In genomic region chr12:86181879-86182278, GRCm38 (mm10) we compare ENCODE assay signal across 13 mouse cellular contexts. TPM values are rescaled to one million over a fixed set of nuclear protein-coding genes. Genes with fewer than 3 reads are reported as not detected.
A peak's percentile ranks its signal among the peaks of the same experiment; 100 is the strongest.
DNase-seq lines count a peak whose midpoint lies in the region; ATAC-seq and TF ChIP-seq lines count a peak whose summit lies in the region.
"Had no signal": no experiment of that assay in that cellular context is flagged by ENCODE, and none has a peak within 500 bp of the region (broad histone marks: within the 10 kb centered on the region; RNA-seq: fewer than 3 reads in every experiment).

No protein-coding gene starts in this region.

- no peak overlapping the region for H3K9ac ChIP-seq in lung, postnatal 0 days (replicated peaks; ENCODE audit: low read depth)
- no peak overlapping the region for H3K9ac ChIP-seq in forebrain, embryonic 13.5 days
- H3K9ac ChIP-seq in hindbrain, postnatal 0 days (replicated peaks; ENCODE audit: low read length) = no peak overlapping the region

- TF ChIP-seq EP300 in lung, postnatal 0 days (IDR thresholded peaks at IDR 0.05) = no peak

- no peak overlapping the region for H3K4me3 ChIP-seq in lung, postnatal 0 days (ENCODE audit: low read depth, low read length)
- H3K4me3 ChIP-seq in forebrain, embryonic 13.5 days = no peak overlapping the region
- no peak overlapping the region for H3K4me3 ChIP-seq in hindbrain, postnatal 0 days (ENCODE audit: low read length)
- H3K4me3 ChIP-seq: heart, adult 2 months; megakaryocyte, embryonic 14.5 days had no signal

- no peaks in the 10 kb centered on the region for H3K4me1 ChIP-seq in lung, postnatal 0 days (ENCODE audit: insufficient read depth, low read depth, low read length)
- peaks cover 42% of the 10 kb centered on the region for H3K4me1 ChIP-seq in forebrain, embryonic 13.5 days
- no peaks in the 10 kb centered on the region; the same call in none of the 2 replicates for H3K4me1 ChIP-seq in hindbrain, postnatal 0 days (ENCODE audit: insufficient read depth, low read length)
- H3K4me1 ChIP-seq: megakaryocyte, embryonic 14.5 days had no signal

- no peak overlapping the region for H3K4me2 ChIP-seq in lung, postnatal 0 days (replicated peaks; ENCODE audit: low read depth, low read length)
- H3K4me2 ChIP-seq in forebrain, embryonic 13.5 days = no peak overlapping the region
- H3K4me2 ChIP-seq in hindbrain, postnatal 0 days (ENCODE audit: low read depth, low read length) = no peak overlapping the region

- H3K36me3 ChIP-seq in lung, postnatal 0 days (ENCODE audit: insufficient read depth, low read length) = no peaks in the 10 kb centered on the region
- H3K36me3 ChIP-seq in forebrain, embryonic 13.5 days (ENCODE audit: poor library complexity, severe bottlenecking) = no peaks in the 10 kb centered on the region
- H3K36me3 ChIP-seq in hindbrain, postnatal 0 days (ENCODE audit: insufficient read depth, low read length) = no peaks in the 10 kb centered on the region

- no peaks in the 10 kb centered on the region for H3K9me3 ChIP-seq in lung, postnatal 0 days (ENCODE audit: low read length)
- no peaks in the 10 kb centered on the region for H3K9me3 ChIP-seq in forebrain, embryonic 13.5 days (replicated peaks)
- no peaks in the 10 kb centered on the region for H3K9me3 ChIP-seq in hindbrain, postnatal 0 days (ENCODE audit: low read length)
- H3K9me3 ChIP-seq: megakaryocyte, embryonic 14.5 days had no signal

- no peak overlapping the region for H3K27ac ChIP-seq in lung, postnatal 0 days (ENCODE audit: low read length)
- peak overlapping the region; percentile 77 for H3K27ac ChIP-seq in forebrain, embryonic 13.5 days
- H3K27ac ChIP-seq in hindbrain, postnatal 0 days = peak overlapping the region; percentile 15; the same call in 1 of the 2 replicates
- H3K27ac ChIP-seq: heart, adult 2 months had no signal

- no peak for ATAC-seq in lung, postnatal 0 days
- ATAC-seq in forebrain, embryonic 13.5 days = peak; percentile 23
- peak; percentile 43; the same call in 1 of the 2 replicates for ATAC-seq in hindbrain, postnatal 0 days
- ATAC-seq: intestine, postnatal 0 days had no signal

- WGBS in lung, postnatal 0 days = 44% methylated on average over 2 of the region's 2 CpGs
- 40% methylated on average over 2 of the region's 2 CpGs for WGBS in forebrain, embryonic 13.5 days
- 51% methylated on average over 2 of the region's 2 CpGs for WGBS in hindbrain, postnatal 0 days

- intact Hi-C loops in heart, postnatal 36 days (cut with DNase I) = no loop called here

- no peak for DNase-seq in lung, postnatal 0 days (ENCODE audit: low spot score)
- DNase-seq in lung, postnatal 10 days = no peak
- no peak for DNase-seq in hindbrain, postnatal 0 days (ENCODE audit: low spot score)
- peak; percentile 25 for DNase-seq in thymus, postnatal 0 days (ENCODE audit: low spot score)
- no peak for DNase-seq in heart, postnatal 36 days
- DNase-seq in cerebellum, adult 18-20 months = no peak
- DNase-seq in right cerebral cortex, adult 18-20 months = no peak
- DNase-seq: B cell, adult 2 months; cerebellum, postnatal 36 days; heart, adult 2 months had no signal

- TF ChIP-seq CTCF in lung, postnatal 0 days (IDR thresholded peaks at IDR 0.05) = peak; percentile 13; the same call in 1 of the 2 replicates
- 0 out of 2 replicates have a peak, but pooled peaks have one; percentile 10 for TF ChIP-seq CTCF in hindbrain, postnatal 0 days (IDR thresholded peaks at IDR 0.05; ENCODE audit: low read depth)

- H3K27me3 ChIP-seq in lung, postnatal 0 days (replicated peaks; ENCODE audit: insufficient read depth, low read length) = no peaks in the 10 kb centered on the region
- H3K27me3 ChIP-seq in forebrain, embryonic 13.5 days = 0 out of 2 replicates have a peak, but pooled peaks cover 3% of the 10 kb centered on the region
- no peaks in the 10 kb centered on the region for H3K27me3 ChIP-seq in hindbrain, postnatal 0 days (ENCODE audit: insufficient read depth, low read length)

RNA-seq across cellular contexts. Expression of gene Gpatch2l, which starts 59.8 kb away (rescaled TPM):
- polyA plus RNA-seq in lung, postnatal 0 days (2015; fragmentation: Nextera tagmentation; extraction: Ambion mirVana) = 10.0 and 11.6 TPM in 2 replicates
- polyA plus RNA-seq in forebrain, embryonic 13.5 days (2015; fragmentation: Nextera tagmentation; extraction: Ambion mirVana) = 22.6 and 24.1 TPM in 2 replicates
- total RNA-seq in hindbrain, postnatal 0 days (2014; rRNA removed) = 28.4 and 38.0 TPM in 2 replicates
- polyA plus RNA-seq in hindbrain, postnatal 0 days (2015; fragmentation: Nextera tagmentation; extraction: Ambion mirVana) = 19.8 and 21.5 TPM in 2 replicates
- 16.5 and 17.7 TPM in 2 replicates for polyA plus RNA-seq in thymus, postnatal 0 days (2015; fragmentation: Nextera tagmentation; extraction: Ambion mirVana)
- total RNA-seq in heart, postnatal 36 days (2021) = 10 to 100 TPM; 12.7 to 14.0 TPM
